Mouse (Mus musculus): ENCODE measurements around the gene Dapk2. TPM values are rescaled to one million over a fixed set of nuclear protein-coding genes. Genes with fewer than 3 reads are reported as not detected.

Gene Dapk2
- 6.4 and 6.5 TPM in 2 replicates for polyA plus RNA-seq (2015; fragmentation: Nextera tagmentation; extraction: Ambion mirVana)

- Histone ChIP-seq H3K9me3 (replicated peaks; ENCODE audit: control insufficient read depth, low read length) (peaks cover 2% of the 10 kb centered on the region), H3K36me3 (ENCODE audit: control insufficient read depth, insufficient read depth) (no peaks in the 10 kb centered on the region), H3K4me3 (ENCODE audit: low read length) (peak within 1 kb of the TSS; percentile 59), H3K4me1 (ENCODE audit: control insufficient read depth, insufficient read depth, low read length) (peaks cover 4% of the 10 kb centered on the region; the same call in 1 of the 2 replicates), H3K9ac (ENCODE audit: low read length) (peak within 1 kb of the TSS; percentile 59), H3K27ac (ENCODE audit: low read length) (no peak within 1 kb of the TSS), H3K27me3 (ENCODE audit: control insufficient read depth, insufficient read depth, low read length) (peaks cover 14% of the 10 kb centered on the region; the same call in 1 of the 2 replicates), H3K4me2 (ENCODE audit: low read depth, low read length) (peak within 1 kb of the TSS; percentile 75)
- WGBS = 1% methylated on average over 55 of the region's 58 CpGs
- ATAC-seq (replicated peaks; ENCODE audit: extremely low read depth, insufficient read depth, low FRiP score) = peak; percentile 86
Observed at GRCm38 (mm10) chr9:66157958-66158830, at the start of gene Dapk2. Gene Dapk2, plus strand, starts transcription at chr9:66158223.

GRCm38 (mm10) chr9:66109574-66109973 is 48.4 kb upstream of the Dapk2 start:
- Histone ChIP-seq H3K27me3 (ENCODE audit: control insufficient read depth, insufficient read depth, low read length) (no peaks in the 10 kb centered on the region), H3K27ac (ENCODE audit: low read length) (no peak overlapping the region), H3K4me3 (ENCODE audit: low read length) (no peak overlapping the region), H3K4me2 (ENCODE audit: low read depth, low read length) (no peak overlapping the region), H3K9ac (ENCODE audit: low read length) (no peak overlapping the region), H3K4me1 (ENCODE audit: control insufficient read depth, insufficient read depth, low read length) (no peaks in the 10 kb centered on the region), H3K9me3 (replicated peaks; ENCODE audit: control insufficient read depth, low read length) (no peaks in the 10 kb centered on the region), H3K36me3 (ENCODE audit: control insufficient read depth, insufficient read depth) (peaks cover 14% of the 10 kb centered on the region)
- no peak for ATAC-seq (replicated peaks; ENCODE audit: extremely low read depth, insufficient read depth, low FRiP score)
- 100% methylated on average over 1 of the region's 1 CpGs for WGBS

GRCm38 (mm10) chr9:66110126-66110525 is 47.9 kb upstream of the Dapk2 start:
- no peak overlapping the region for H3K9ac ChIP-seq (ENCODE audit: low read length)
- H3K27me3 ChIP-seq (ENCODE audit: control insufficient read depth, insufficient read depth, low read length) = no peaks in the 10 kb centered on the region
- WGBS = 68% methylated on average over 8 of the region's 8 CpGs
- no peaks in the 10 kb centered on the region for H3K4me1 ChIP-seq (ENCODE audit: control insufficient read depth, insufficient read depth, low read length)
- no peak overlapping the region for H3K4me2 ChIP-seq (ENCODE audit: low read depth, low read length)
- H3K27ac ChIP-seq (ENCODE audit: low read length) = no peak overlapping the region
- ATAC-seq (replicated peaks; ENCODE audit: extremely low read depth, insufficient read depth, low FRiP score) = no peak
- H3K9me3 ChIP-seq (replicated peaks; ENCODE audit: control insufficient read depth, low read length) = no peaks in the 10 kb centered on the region
- no peak overlapping the region for H3K4me3 ChIP-seq (ENCODE audit: low read length)
- peaks cover 8% of the 10 kb centered on the region for H3K36me3 ChIP-seq (ENCODE audit: control insufficient read depth, insufficient read depth)

GRCm38 (mm10) chr9:66110611-66111379 is 47.2 kb upstream of the Dapk2 start:
- WGBS = 81% methylated on average over 8 of the region's 8 CpGs
- Histone ChIP-seq H3K4me2 (ENCODE audit: low read depth, low read length) (no peak overlapping the region), H3K9ac (ENCODE audit: low read length) (no peak overlapping the region), H3K4me3 (ENCODE audit: low read length) (no peak overlapping the region), H3K9me3 (replicated peaks; ENCODE audit: control insufficient read depth, low read length) (no peaks in the 10 kb centered on the region), H3K27ac (ENCODE audit: low read length) (no peak overlapping the region), H3K4me1 (ENCODE audit: control insufficient read depth, insufficient read depth, low read length) (no peaks in the 10 kb centered on the region), H3K36me3 (ENCODE audit: control insufficient read depth, insufficient read depth) (peaks cover 5% of the 10 kb centered on the region), H3K27me3 (ENCODE audit: control insufficient read depth, insufficient read depth, low read length) (no peaks in the 10 kb centered on the region)
- ATAC-seq (replicated peaks; ENCODE audit: extremely low read depth, insufficient read depth, low FRiP score) = no peak

DNA sequence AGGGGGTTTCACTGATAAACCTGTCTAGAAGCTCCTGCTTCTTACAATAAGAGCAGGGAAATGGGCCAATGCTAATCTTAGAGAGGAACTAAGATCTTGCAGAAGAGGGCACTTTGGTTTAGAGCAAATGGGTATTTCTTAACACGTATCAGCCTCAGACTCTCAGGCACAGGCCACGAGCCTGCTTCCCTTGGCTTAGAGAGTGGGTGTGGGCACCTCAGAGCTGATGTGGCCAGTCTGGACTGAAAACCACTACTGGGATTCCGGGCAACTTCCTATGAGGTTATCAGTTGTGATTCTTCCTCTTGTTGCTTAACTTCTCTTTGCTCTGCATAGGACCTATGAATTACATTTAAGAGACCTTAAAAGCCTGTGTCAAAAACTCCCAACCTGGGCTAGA is 43.7 kb upstream of the Dapk2 start:
- H3K9me3 ChIP-seq (replicated peaks; ENCODE audit: control insufficient read depth, low read length) = no peaks in the 10 kb centered on the region
- H3K4me3 ChIP-seq (ENCODE audit: low read length) = no peak overlapping the region
- no peak overlapping the region for H3K27ac ChIP-seq (ENCODE audit: low read length)
- no peak overlapping the region for H3K4me2 ChIP-seq (ENCODE audit: low read depth, low read length)
- ATAC-seq (replicated peaks; ENCODE audit: extremely low read depth, insufficient read depth, low FRiP score) = no peak
- peaks cover 2% of the 10 kb centered on the region for H3K36me3 ChIP-seq (ENCODE audit: control insufficient read depth, insufficient read depth)
- no peak overlapping the region for H3K9ac ChIP-seq (ENCODE audit: low read length)
- H3K27me3 ChIP-seq (ENCODE audit: control insufficient read depth, insufficient read depth, low read length) = no peaks in the 10 kb centered on the region
- no peaks in the 10 kb centered on the region for H3K4me1 ChIP-seq (ENCODE audit: control insufficient read depth, insufficient read depth, low read length)
- 77% methylated on average over 3 of the region's 3 CpGs for WGBS

- no peak for ATAC-seq (replicated peaks; ENCODE audit: extremely low read depth, insufficient read depth, low FRiP score)
- Histone ChIP-seq H3K36me3 (ENCODE audit: control insufficient read depth, insufficient read depth) (peaks cover 2% of the 10 kb centered on the region), H3K4me1 (ENCODE audit: control insufficient read depth, insufficient read depth, low read length) (no peaks in the 10 kb centered on the region), H3K27ac (ENCODE audit: low read length) (no peak overlapping the region), H3K27me3 (ENCODE audit: control insufficient read depth, insufficient read depth, low read length) (no peaks in the 10 kb centered on the region), H3K4me3 (ENCODE audit: low read length) (no peak overlapping the region), H3K9ac (ENCODE audit: low read length) (no peak overlapping the region), H3K9me3 (replicated peaks; ENCODE audit: control insufficient read depth, low read length) (no peaks in the 10 kb centered on the region), H3K4me2 (ENCODE audit: low read depth, low read length) (no peak overlapping the region)
- WGBS = 54% methylated on average over 8 of the region's 8 CpGs
Observed at GRCm38 (mm10) chr9:66116890-66117289, 41.1 kb upstream of the Dapk2 start.

- Histone ChIP-seq H3K9me3 (replicated peaks; ENCODE audit: control insufficient read depth, low read length) (no peaks in the 10 kb centered on the region), H3K4me1 (ENCODE audit: control insufficient read depth, insufficient read depth, low read length) (peaks cover 9% of the 10 kb centered on the region), H3K4me3 (ENCODE audit: low read length) (no peak overlapping the region), H3K27me3 (ENCODE audit: control insufficient read depth, insufficient read depth, low read length) (no peaks in the 10 kb centered on the region), H3K36me3 (ENCODE audit: control insufficient read depth, insufficient read depth) (no peaks in the 10 kb centered on the region; the same call in 1 of the 2 replicates), H3K27ac (ENCODE audit: low read length) (no peak overlapping the region), H3K4me2 (ENCODE audit: low read depth, low read length) (no peak overlapping the region), H3K9ac (ENCODE audit: low read length) (no peak overlapping the region)
- 78% methylated on average over 2 of the region's 2 CpGs for WGBS
- no peak for ATAC-seq (replicated peaks; ENCODE audit: extremely low read depth, insufficient read depth, low FRiP score)
Observed at GRCm38 (mm10) chr9:66119498-66119897, 38.5 kb upstream of the Dapk2 start.

- Histone ChIP-seq H3K27me3 (ENCODE audit: control insufficient read depth, insufficient read depth, low read length) (no peaks in the 10 kb centered on the region), H3K4me2 (ENCODE audit: low read depth, low read length) (no peak overlapping the region), H3K9me3 (replicated peaks; ENCODE audit: control insufficient read depth, low read length) (no peaks in the 10 kb centered on the region), H3K4me1 (ENCODE audit: control insufficient read depth, insufficient read depth, low read length) (peaks cover 11% of the 10 kb centered on the region), H3K27ac (ENCODE audit: low read length) (no peak overlapping the region), H3K36me3 (ENCODE audit: control insufficient read depth, insufficient read depth) (no peaks in the 10 kb centered on the region; the same call in 1 of the 2 replicates), H3K9ac (ENCODE audit: low read length) (no peak overlapping the region), H3K4me3 (ENCODE audit: low read length) (no peak overlapping the region)
- ATAC-seq (replicated peaks; ENCODE audit: extremely low read depth, insufficient read depth, low FRiP score) = no peak
- 92% methylated on average over 4 of the region's 4 CpGs for WGBS
Observed at GRCm38 (mm10) chr9:66120106-66120505, 37.9 kb upstream of the Dapk2 start.

- no peak overlapping the region for H3K4me2 ChIP-seq (ENCODE audit: low read depth, low read length)
- ATAC-seq (replicated peaks; ENCODE audit: extremely low read depth, insufficient read depth, low FRiP score) = no peak
- H3K4me1 ChIP-seq (ENCODE audit: control insufficient read depth, insufficient read depth, low read length) = peaks cover 20% of the 10 kb centered on the region
- H3K27me3 ChIP-seq (ENCODE audit: control insufficient read depth, insufficient read depth, low read length) = no peaks in the 10 kb centered on the region
- no peak overlapping the region for H3K4me3 ChIP-seq (ENCODE audit: low read length)
- WGBS = 65% methylated on average over 3 of the region's 3 CpGs
- H3K27ac ChIP-seq (ENCODE audit: low read length) = no peak overlapping the region
- H3K9me3 ChIP-seq (replicated peaks; ENCODE audit: control insufficient read depth, low read length) = no peaks in the 10 kb centered on the region
- no peaks in the 10 kb centered on the region; the same call in 1 of the 2 replicates for H3K36me3 ChIP-seq (ENCODE audit: control insufficient read depth, insufficient read depth)
- H3K9ac ChIP-seq (ENCODE audit: low read length) = no peak overlapping the region
Observed at GRCm38 (mm10) chr9:66120945-66121344, 37.1 kb upstream of the Dapk2 start.
